Comparison of ENCODE assay signal across 10 mouse cellular contexts in genomic region chrX:41614920-41615319, GRCm38 (mm10).
DNase-seq lines count a peak whose midpoint lies in the region; ATAC-seq and TF ChIP-seq lines count a peak whose summit lies in the region.
"Had no signal": no experiment of that assay in that cellular context is flagged by ENCODE, and none has a peak within 500 bp of the region (broad histone marks: within the 10 kb centered on the region; RNA-seq: fewer than 3 reads in every experiment).

No protein-coding gene starts in this region.

- 51% methylated on average over 2 of the region's 2 CpGs for WGBS in forebrain, embryonic 11.5 days
- 58% methylated on average over 2 of the region's 2 CpGs for WGBS in forebrain, embryonic 10.5 days
- WGBS in neural tube, embryonic 11.5 days = 40% methylated on average over 2 of the region's 2 CpGs
- 39% methylated on average over 2 of the region's 2 CpGs for WGBS in midbrain, postnatal 0 days

- TF ChIP-seq CTCF in midbrain, postnatal 0 days (IDR thresholded peaks at IDR 0.05) = peak; percentile 75

- no peaks in the 10 kb centered on the region for H3K9me3 ChIP-seq in forebrain, embryonic 11.5 days (ENCODE audit: control insufficient read depth, low read length)
- H3K9me3 ChIP-seq in forebrain, embryonic 10.5 days = no peaks in the 10 kb centered on the region
- no peaks in the 10 kb centered on the region for H3K9me3 ChIP-seq in neural tube, embryonic 11.5 days (ENCODE audit: control insufficient read depth, low read length)
- H3K9me3 ChIP-seq in midbrain, postnatal 0 days (ENCODE audit: low read length) = no peaks in the 10 kb centered on the region
- H3K9me3 ChIP-seq: G1E had no signal

- no peak overlapping the region for H3K27ac ChIP-seq in forebrain, embryonic 11.5 days (ENCODE audit: low read depth, low read length)
- no peak overlapping the region for H3K27ac ChIP-seq in forebrain, embryonic 10.5 days
- H3K27ac ChIP-seq in neural tube, embryonic 11.5 days (ENCODE audit: low read depth, low read length) = no peak overlapping the region
- H3K27ac ChIP-seq in midbrain, postnatal 0 days (ENCODE audit: low read depth, low read length) = no peak overlapping the region
- H3K27ac ChIP-seq: liver, embryonic 14.5 days had no signal

- no peak overlapping the region for H3K9ac ChIP-seq in forebrain, embryonic 11.5 days (ENCODE audit: low read length)
- no peak overlapping the region for H3K9ac ChIP-seq in neural tube, embryonic 11.5 days (ENCODE audit: low read length)
- no peak overlapping the region for H3K9ac ChIP-seq in midbrain, postnatal 0 days (replicated peaks; ENCODE audit: low read length, poor library complexity, severe bottlenecking)
- H3K9ac ChIP-seq: liver, embryonic 14.5 days had no signal

- no peaks in the 10 kb centered on the region for H3K27me3 ChIP-seq in forebrain, embryonic 11.5 days (ENCODE audit: control insufficient read depth, insufficient read depth, low read length)
- H3K27me3 ChIP-seq in forebrain, embryonic 10.5 days (ENCODE audit: poor library complexity, severe bottlenecking) = no peaks in the 10 kb centered on the region
- H3K27me3 ChIP-seq in neural tube, embryonic 11.5 days (ENCODE audit: control insufficient read depth, insufficient read depth, low read length) = no peaks in the 10 kb centered on the region
- no peaks in the 10 kb centered on the region for H3K27me3 ChIP-seq in midbrain, postnatal 0 days (ENCODE audit: insufficient read depth, low read length)

- H3K4me2 ChIP-seq in forebrain, embryonic 11.5 days (ENCODE audit: low read depth, low read length, severe bottlenecking) = no peak overlapping the region
- no peak overlapping the region for H3K4me2 ChIP-seq in neural tube, embryonic 11.5 days (ENCODE audit: low read depth)
- no peak overlapping the region for H3K4me2 ChIP-seq in midbrain, postnatal 0 days (ENCODE audit: low read depth, low read length, poor library complexity, severe bottlenecking)

- no peaks in the 10 kb centered on the region for H3K4me1 ChIP-seq in forebrain, embryonic 11.5 days (replicated peaks; ENCODE audit: control insufficient read depth, insufficient read depth, low read length)
- H3K4me1 ChIP-seq in forebrain, embryonic 10.5 days = no peaks in the 10 kb centered on the region
- H3K4me1 ChIP-seq in neural tube, embryonic 11.5 days (ENCODE audit: control insufficient read depth, insufficient read depth, low read length) = no peaks in the 10 kb centered on the region
- H3K4me1 ChIP-seq in midbrain, postnatal 0 days (ENCODE audit: insufficient read depth, low read length) = no peaks in the 10 kb centered on the region

- no peak overlapping the region for H3K4me3 ChIP-seq in forebrain, embryonic 11.5 days (ENCODE audit: low read depth, low read length)
- no peak overlapping the region for H3K4me3 ChIP-seq in forebrain, embryonic 10.5 days
- H3K4me3 ChIP-seq in neural tube, embryonic 11.5 days (ENCODE audit: low read depth, low read length) = no peak overlapping the region
- H3K4me3 ChIP-seq in midbrain, postnatal 0 days (ENCODE audit: low read depth, low read length) = no peak overlapping the region

- DNase-seq in forebrain, embryonic 11.5 days (ENCODE audit: low spot score) = peak; percentile 50
- DNase-seq in forebrain, embryonic 10.5 days (ENCODE audit: extremely low spot score, low spot score) = no peak
- peak; percentile 17 for DNase-seq in neural tube, embryonic 11.5 days (ENCODE audit: low spot score)
- DNase-seq in neural tube, embryonic 10.5 days (ENCODE audit: extremely low spot score, low spot score) = no peak
- peak; percentile 22 for DNase-seq in brain, embryonic 18.5 days (ENCODE audit: low read depth, low spot score)
- DNase-seq in kidney, postnatal 25 days = peak; percentile 31 to 38
- peak; percentile 72 for DNase-seq in midbrain, postnatal 0 days (ENCODE audit: low spot score)
- no peak for DNase-seq in spleen, postnatal 4 days (ENCODE audit: low spot score in 2 of 2)

- no peak for ATAC-seq in forebrain, embryonic 11.5 days (replicated peaks; ENCODE audit: low FRiP score)
- ATAC-seq in neural tube, embryonic 11.5 days (ENCODE audit: insufficient read depth, low FRiP score, low TSS enrichment) = no peak
- ATAC-seq in midbrain, postnatal 0 days (ENCODE audit: low FRiP score) = no peak

- no peaks in the 10 kb centered on the region for H3K36me3 ChIP-seq in forebrain, embryonic 11.5 days (ENCODE audit: control insufficient read depth, insufficient read depth, low read length)
- H3K36me3 ChIP-seq in forebrain, embryonic 10.5 days (replicated peaks) = no peaks in the 10 kb centered on the region
- H3K36me3 ChIP-seq in neural tube, embryonic 11.5 days (ENCODE audit: control insufficient read depth, insufficient read depth, low read length) = no peaks in the 10 kb centered on the region
- no peaks in the 10 kb centered on the region for H3K36me3 ChIP-seq in midbrain, postnatal 0 days (ENCODE audit: insufficient read depth, low read length)
- H3K36me3 ChIP-seq: G1E had no signal

Comparison
In these comparisons a context has a peak if more than half of its experiments do, and no peak if none do; other contexts are left out.
1. DNase-seq: peak in forebrain, embryonic 11.5 days (single experiment), neural tube, embryonic 11.5 days (single experiment), brain, embryonic 18.5 days (single experiment), kidney, postnatal 25 days (2 of 2) and midbrain, postnatal 0 days (single experiment); none in forebrain, embryonic 10.5 days (single experiment), neural tube, embryonic 10.5 days (single experiment) and spleen, postnatal 4 days (0 of 2).